Mouse (Mus musculus) E14TG2a.4 (cell line): ENCODE results near the gene Atxn1.

Experiments used
- H3K27me3 ChIP-seq: 2 replicates; pipeline ENCODE4 v1.6.1; 2014; ENCODE audit warnings: low read length, control low read depth; ENCODE audit not compliant: insufficient read depth
- H3K36me3 ChIP-seq: 2 replicates; pipeline ENCODE4 v1.6.1; 2014; ENCODE audit warnings: low read length, control low read depth; ENCODE audit not compliant: insufficient read depth
- H3K4me1 ChIP-seq: replicated peaks from 2 replicates; pipeline ENCODE4 v1.6.1; 2014; ENCODE audit warnings: low read depth, low read length, control low read depth
- H3K4me3 ChIP-seq: replicated peaks from 2 replicates; pipeline ENCODE4 v1.5.1; 2014; ENCODE audit warnings: mild to moderate bottlenecking, low read length
- H3K9me3 ChIP-seq: 2 replicates; pipeline ENCODE4 v1.6.1; 2014; ENCODE audit warnings: low read length, control low read depth
- CTCF ChIP-seq: conservative IDR thresholded peaks from 2 replicates; pipeline ENCODE4 v1.5.1; 2014; ENCODE audit warnings: low read length
- NANOG ChIP-seq: IDR thresholded peaks from 2 replicates; pipeline ENCODE4 v1.6.1; 2014; ENCODE audit warnings: borderline replicate concordance, low read length, mixed read lengths
- POU5F1 ChIP-seq: IDR thresholded peaks from 2 replicates; pipeline ENCODE4 v1.6.1; 2014; ENCODE audit warnings: low read length, borderline replicate concordance

The Atxn1 gene

GRCm38 (mm10) chr13:45718850-45719249 lies 246.0 kb downstream of the Atxn1 start:
- H3K4me3 ChIP-seq, result no peak overlapping the region
- TF ChIP-seq CTCF, result no peak
- TF ChIP-seq NANOG, result no peak
- no peak for TF ChIP-seq POU5F1
- H3K27me3 ChIP-seq, result no peaks in the 10 kb centered on the region
- no peaks in the 10 kb centered on the region for H3K9me3 ChIP-seq
- peaks cover 10% of the 10 kb centered on the region for H3K4me1 ChIP-seq
- H3K36me3 ChIP-seq, result no peaks in the 10 kb centered on the region

GRCm38 (mm10) chr13:45715583-45716180 lies 249.1 kb downstream of the Atxn1 start:
- Histone ChIP-seq H3K4me3 (no peak overlapping the region), H3K27me3 (no peaks in the 10 kb centered on the region), H3K36me3 (no peaks in the 10 kb centered on the region), H3K4me1 (peaks cover 10% of the 10 kb centered on the region), H3K9me3 (no peaks in the 10 kb centered on the region)
- TF ChIP-seq NANOG (no peak), POU5F1 (no peak), CTCF (no peak)

- no peak for TF ChIP-seq POU5F1
- no peak for TF ChIP-seq NANOG
- no peak for TF ChIP-seq CTCF
- Histone ChIP-seq H3K36me3 (no peaks in the 10 kb centered on the region), H3K4me3 (no peak overlapping the region), H3K27me3 (no peaks in the 10 kb centered on the region), H3K4me1 (no peaks in the 10 kb centered on the region), H3K9me3 (no peaks in the 10 kb centered on the region)
These were observed 254.8 kb downstream of the Atxn1 start for GRCm38 (mm10) chr13:45710041-45710440.

GRCm38 (mm10) chr13:45709402-45709801 lies 255.4 kb downstream of the Atxn1 start:
- no peak for TF ChIP-seq NANOG
- no peak for TF ChIP-seq CTCF
- no peak for TF ChIP-seq POU5F1
- Histone ChIP-seq H3K9me3 (peaks cover 3% of the 10 kb centered on the region; the same call in 1 of the 2 replicates), H3K36me3 (no peaks in the 10 kb centered on the region), H3K4me3 (no peak overlapping the region), H3K4me1 (no peaks in the 10 kb centered on the region), H3K27me3 (no peaks in the 10 kb centered on the region)

GRCm38 (mm10) chr13:45701296-45701790 lies 263.5 kb downstream of the Atxn1 start:
- no peaks in the 10 kb centered on the region for H3K36me3 ChIP-seq
- no peaks in the 10 kb centered on the region for H3K4me1 ChIP-seq
- peaks cover 8% of the 10 kb centered on the region for H3K9me3 ChIP-seq
- TF ChIP-seq POU5F1 (no peak), NANOG (no peak), CTCF (no peak)
- H3K27me3 ChIP-seq, result no peaks in the 10 kb centered on the region
- no peak overlapping the region for H3K4me3 ChIP-seq

- no peak for TF ChIP-seq POU5F1
- TF ChIP-seq CTCF, result no peak
- no peak for TF ChIP-seq NANOG
- peaks cover 8% of the 10 kb centered on the region for H3K9me3 ChIP-seq
These were observed 265.8 kb downstream of the Atxn1 start for GRCm38 (mm10) chr13:45698982-45699381.

GRCm38 (mm10) chr13:45696009-45696408 lies 268.8 kb downstream of the Atxn1 start:
- Histone ChIP-seq H3K9me3 (peaks cover 8% of the 10 kb centered on the region), H3K27me3 (no peaks in the 10 kb centered on the region), H3K4me1 (peaks cover 3% of the 10 kb centered on the region; the same call in 1 of the 2 replicates), H3K4me3 (no peak overlapping the region), H3K36me3 (no peaks in the 10 kb centered on the region)
- TF ChIP-seq POU5F1 (no peak), CTCF (peak; percentile 57), NANOG (no peak)

More at GRCm38 (mm10) chr13:45698982-45699381, 265.8 kb downstream of the Atxn1 start:
- H3K27me3 ChIP-seq, result no peaks in the 10 kb centered on the region
- H3K4me1 ChIP-seq, result peaks cover 3% of the 10 kb centered on the region; the same call in 1 of the 2 replicates
- no peaks in the 10 kb centered on the region for H3K36me3 ChIP-seq
- H3K4me3 ChIP-seq, result no peak overlapping the region

- peaks cover 3% of the 10 kb centered on the region; the same call in 1 of the 2 replicates for H3K4me1 ChIP-seq
- H3K36me3 ChIP-seq, result no peaks in the 10 kb centered on the region
- no peak for TF ChIP-seq CTCF
- no peak for TF ChIP-seq NANOG
- TF ChIP-seq POU5F1, result no peak
- H3K4me3 ChIP-seq, result no peak overlapping the region
- H3K9me3 ChIP-seq, result peaks cover 8% of the 10 kb centered on the region
- 0 out of 2 replicates have a peak, but pooled peaks cover 2% of the 10 kb centered on the region for H3K27me3 ChIP-seq
These were observed 269.8 kb downstream of the Atxn1 start for GRCm38 (mm10) chr13:45694921-45695437.
